Mouse (Mus musculus) C2C12 (cell line): ENCODE results near the gene 9530077C05Rik.

Experiments
- CEBPB ChIP-seq: IDR thresholded peaks from one replicate; pipeline ENCODE4 v1.6.1; 2011; ENCODE audit warnings: low read depth, mild to moderate bottlenecking, control low read depth, moderate library complexity
- CTCF ChIP-seq: IDR thresholded peaks from one replicate; pipeline ENCODE4 v1.5.1; 2011; ENCODE audit not compliant: control insufficient read depth, insufficient read depth, insufficient read length
- MYOD1 ChIP-seq: IDR thresholded peaks from one replicate; pipeline ENCODE4 v1.6.1; 2011; ENCODE audit warnings: low read depth; ENCODE audit not compliant: control insufficient read depth, insufficient read length
- USF1 ChIP-seq: IDR thresholded peaks from one replicate; pipeline ENCODE4 v1.6.1; 2011; ENCODE audit warnings: low read depth, mild to moderate bottlenecking, control low read depth, moderate library complexity

GRCm38 (mm10) chr9:22424196-22424595 lies 12.9 kb downstream of the 9530077C05Rik start:
- TF ChIP-seq USF1 (no peak), MYOD1 (no peak), CTCF (no peak), CEBPB (no peak)
